Mouse (Mus musculus) embryonic facial prominence, embryonic 10.5 days (tissue): ENCODE results near the gene Fam172a. TPM values are rescaled to one million over a fixed set of nuclear protein-coding genes. Genes with fewer than 3 reads are reported as not detected.

Source experiments
- DNase-seq: peaks from one replicate; pipeline ENCODE4 v3.0.0-alpha.2; 2017; ENCODE audit warnings: low spot score
- H3K27ac ChIP-seq: fragments of 300-500 bp; sonication (generic); replicated peaks from 2 replicates; pipeline ENCODE4 v1.5.1; 2016; ENCODE audit warnings: mild to moderate bottlenecking
- H3K27me3 ChIP-seq: fragments of 300-500 bp; sonication (generic); replicated peaks from 2 replicates; pipeline ENCODE4 v1.6.1; 2016; ENCODE audit warnings: low read depth, mild to moderate bottlenecking; ENCODE audit not compliant: poor library complexity, severe bottlenecking
- H3K36me3 ChIP-seq: fragments of 300-500 bp; sonication (generic); replicated peaks from 2 replicates; pipeline ENCODE4 v1.6.1; 2016; ENCODE audit warnings: mild to moderate bottlenecking, moderate library complexity
- H3K4me1 ChIP-seq: fragments of 300-500 bp; sonication (generic); 2 replicates; pipeline ENCODE4 v1.6.1; 2016
- H3K4me3 ChIP-seq: fragments of 300-500 bp; sonication (generic); 2 replicates; pipeline ENCODE4 v1.5.1; 2016; ENCODE audit warnings: mild to moderate bottlenecking, moderate library complexity
- H3K9me3 ChIP-seq: fragments of 300-500 bp; sonication (generic); 2 replicates; pipeline ENCODE4 v1.6.1; 2016; ENCODE audit warnings: mild to moderate bottlenecking
- WGBS: fragments of 180-500 bp; shearing (Covaris S2); methylation state at CpG from one replicate; pipeline ENCODE4 v1.1.7; 2016; 5-methylcytosine and 5-hydroxymethylcytosine counted together
- polyA plus RNA-seq: library from polyadenylated mRNA; unstranded; fragments of >200 nt; fragmentation: Nextera tagmentation; extraction: Ambion mirVana; gene quantifications from 2 replicates; pipeline ENCODE4 v1.2.1, GENCODE M21; 2016

Fam172a gene
- polyA plus RNA-seq, 1 experiment from 2014 or later = 28.0 TPM

GRCm38 (mm10) chr13:78121991-78122390 lies 420.2 kb downstream of the Fam172a start:
- no peak for DNase-seq
- Histone ChIP-seq H3K9me3 (no peaks in the 10 kb centered on the region), H3K4me3 (no peak overlapping the region), H3K27ac (no peak overlapping the region), H3K4me1 (no peaks in the 10 kb centered on the region), H3K27me3 (no peaks in the 10 kb centered on the region), H3K36me3 (no peaks in the 10 kb centered on the region)
- 94% methylated on average over 7 of the region's 7 CpGs for WGBS

- no peak for DNase-seq
- Histone ChIP-seq H3K36me3 (no peaks in the 10 kb centered on the region), H3K4me1 (no peaks in the 10 kb centered on the region), H3K4me3 (no peak overlapping the region), H3K27ac (no peak overlapping the region), H3K27me3 (no peaks in the 10 kb centered on the region), H3K9me3 (no peaks in the 10 kb centered on the region)
- WGBS = 92% methylated on average over 4 of the region's 4 CpGs
Measured at GRCm38 (mm10) chr13:78123911-78124426, 422.1 kb downstream of the Fam172a start.

GRCm38 (mm10) chr13:78157465-78157864 lies 455.6 kb downstream of the Fam172a start:
- H3K9me3 ChIP-seq = no peaks in the 10 kb centered on the region
- DNase-seq = no peak
- no peaks in the 10 kb centered on the region for H3K36me3 ChIP-seq
- 89% methylated on average over 5 of the region's 5 CpGs for WGBS
- no peaks in the 10 kb centered on the region for H3K27me3 ChIP-seq
- H3K4me1 ChIP-seq = no peaks in the 10 kb centered on the region
- no peak overlapping the region for H3K4me3 ChIP-seq
- H3K27ac ChIP-seq = no peak overlapping the region

- Histone ChIP-seq H3K27ac (no peak overlapping the region), H3K4me1 (no peaks in the 10 kb centered on the region; the same call in 1 of the 2 replicates)
Measured at GRCm38 (mm10) chr13:78162149-78162548, 460.3 kb downstream of the Fam172a start.

GRCm38 (mm10) chr13:78163087-78163958 lies 461.5 kb downstream of the Fam172a start:
- WGBS = under 1% methylated on average over 86 of the region's 86 CpGs
- Histone ChIP-seq H3K36me3 (no peaks in the 10 kb centered on the region), H3K4me3 (peak overlapping the region; percentile 77), H3K9me3 (no peaks in the 10 kb centered on the region), H3K27ac (peak overlapping the region; percentile 91), H3K4me1 (no peaks in the 10 kb centered on the region; the same call in 1 of the 2 replicates), H3K27me3 (peaks cover 44% of the 10 kb centered on the region)
- DNase-seq = peak; percentile 91

More at GRCm38 (mm10) chr13:78162149-78162548, 460.3 kb downstream of the Fam172a start:
- H3K27me3 ChIP-seq = peaks cover 32% of the 10 kb centered on the region
- H3K4me3 ChIP-seq = no peak overlapping the region
- 51% methylated on average over 2 of the region's 2 CpGs for WGBS
- H3K9me3 ChIP-seq = no peaks in the 10 kb centered on the region
- H3K36me3 ChIP-seq = no peaks in the 10 kb centered on the region
- DNase-seq = no peak

- Histone ChIP-seq H3K27ac (no peak overlapping the region), H3K4me1 (no peaks in the 10 kb centered on the region; the same call in 1 of the 2 replicates), H3K36me3 (no peaks in the 10 kb centered on the region), H3K4me3 (peak overlapping the region; percentile 77), H3K9me3 (no peaks in the 10 kb centered on the region), H3K27me3 (peaks cover 60% of the 10 kb centered on the region)
- DNase-seq = no peak
Measured at GRCm38 (mm10) chr13:78164941-78165340, 463.1 kb downstream of the Fam172a start.

- Histone ChIP-seq H3K4me3 (no peak overlapping the region), H3K27ac (no peak overlapping the region), H3K27me3 (peaks cover 92% of the 10 kb centered on the region), H3K9me3 (no peaks in the 10 kb centered on the region), H3K4me1 (peaks cover 9% of the 10 kb centered on the region), H3K36me3 (no peaks in the 10 kb centered on the region)
- WGBS = 28% methylated on average over 4 of the region's 4 CpGs
- DNase-seq = no peak
Measured at GRCm38 (mm10) chr13:78168166-78168565, 466.3 kb downstream of the Fam172a start.

GRCm38 (mm10) chr13:78171320-78171719 lies 469.5 kb downstream of the Fam172a start:
- peak; percentile 71 for DNase-seq
- Histone ChIP-seq H3K9me3 (no peaks in the 10 kb centered on the region), H3K36me3 (no peaks in the 10 kb centered on the region), H3K27me3 (peaks cover 100% of the 10 kb centered on the region), H3K4me3 (peak overlapping the region; percentile 39), H3K27ac (no peak overlapping the region), H3K4me1 (peaks cover 21% of the 10 kb centered on the region)
- WGBS = under 1% methylated on average over 15 of the region's 15 CpGs

GRCm38 (mm10) chr13:78171984-78172636 lies 470.3 kb downstream of the Fam172a start:
- H3K9me3 ChIP-seq = no peaks in the 10 kb centered on the region
- peak; percentile 45 for DNase-seq
- H3K4me1 ChIP-seq = peaks cover 21% of the 10 kb centered on the region
- no peak overlapping the region for H3K27ac ChIP-seq
- H3K36me3 ChIP-seq = no peaks in the 10 kb centered on the region
- peaks cover 100% of the 10 kb centered on the region for H3K27me3 ChIP-seq
- WGBS = 2% methylated on average over 17 of the region's 17 CpGs
- H3K4me3 ChIP-seq = peak overlapping the region; percentile 39

GRCm38 (mm10) chr13:78172861-78173260 lies 471.0 kb downstream of the Fam172a start:
- DNase-seq = no peak
- peaks cover 100% of the 10 kb centered on the region for H3K27me3 ChIP-seq
- H3K4me1 ChIP-seq = peaks cover 21% of the 10 kb centered on the region
- H3K9me3 ChIP-seq = no peaks in the 10 kb centered on the region
- no peak overlapping the region for H3K4me3 ChIP-seq
- no peaks in the 10 kb centered on the region for H3K36me3 ChIP-seq
- WGBS = 3% methylated on average over 3 of the region's 3 CpGs
- no peak overlapping the region for H3K27ac ChIP-seq

- Histone ChIP-seq H3K9me3 (no peaks in the 10 kb centered on the region), H3K4me1 (peaks cover 23% of the 10 kb centered on the region), H3K4me3 (no peak overlapping the region), H3K36me3 (no peaks in the 10 kb centered on the region), H3K27ac (no peak overlapping the region), H3K27me3 (peaks cover 100% of the 10 kb centered on the region)
- 7% methylated on average over 3 of the region's 3 CpGs for WGBS
- DNase-seq = no peak
Measured at GRCm38 (mm10) chr13:78174191-78174590, 472.4 kb downstream of the Fam172a start.

GRCm38 (mm10) chr13:78174891-78175290 lies 473.1 kb downstream of the Fam172a start:
- Histone ChIP-seq H3K4me1 (peaks cover 30% of the 10 kb centered on the region), H3K27ac (no peak overlapping the region), H3K27me3 (peaks cover 100% of the 10 kb centered on the region), H3K36me3 (no peaks in the 10 kb centered on the region), H3K9me3 (no peaks in the 10 kb centered on the region), H3K4me3 (no peak overlapping the region)
- no peak for DNase-seq
- 8% methylated on average over 1 of the region's 1 CpGs for WGBS
